Mouse (Mus musculus) liver, embryonic 13.5 days (tissue): Measurements from ENCODE around the gene Adgrg1. TPM values are rescaled to one million over a fixed set of nuclear protein-coding genes. Genes with fewer than 3 reads are reported as not detected.

Experiments
- ATAC-seq: fragments of 200-750 bp; cut with Nextera tagmentation; 2 replicates; pipeline ENCODE4 v1.8.0; 2017; ENCODE audit warnings: low read depth, mild to moderate bottlenecking, moderate number of reproducible peaks, moderate library complexity
- DNase-seq: peaks from one replicate; pipeline ENCODE4 v3.0.0; 2022
- H3K27ac ChIP-seq: fragments of 300-500 bp; sonication (generic); 2 replicates; pipeline ENCODE4 v1.5.1; 2015; ENCODE audit warnings: moderate library complexity, mild to moderate bottlenecking, inconsistent platforms
- H3K27me3 ChIP-seq: fragments of 300-500 bp; sonication (generic); 2 replicates; pipeline ENCODE4 v1.6.1; 2015; ENCODE audit warnings: mild to moderate bottlenecking, inconsistent platforms
- H3K36me3 ChIP-seq: fragments of 300-500 bp; sonication (generic); 2 replicates; pipeline ENCODE4 v1.6.1; 2015; ENCODE audit warnings: mild to moderate bottlenecking, inconsistent platforms
- H3K4me1 ChIP-seq: fragments of 300-500 bp; sonication (generic); replicated peaks from 2 replicates; pipeline ENCODE4 v1.6.1; 2015; ENCODE audit warnings: inconsistent platforms
- H3K4me2 ChIP-seq: fragments of 300-500 bp; sonication (generic); 2 replicates; pipeline ENCODE4 v1.6.1; 2015; ENCODE audit warnings: inconsistent platforms, mild to moderate bottlenecking, moderate library complexity
- H3K4me3 ChIP-seq: fragments of 300-500 bp; sonication (generic); replicated peaks from 2 replicates; pipeline ENCODE4 v1.5.1; 2015; ENCODE audit warnings: mild to moderate bottlenecking, inconsistent platforms
- H3K9ac ChIP-seq: fragments of 300-500 bp; sonication (generic); 2 replicates; pipeline ENCODE4 v1.6.1; 2015; ENCODE audit warnings: mild to moderate bottlenecking, inconsistent platforms
- H3K9me3 ChIP-seq: fragments of 300-500 bp; sonication (generic); replicated peaks from 2 replicates; pipeline ENCODE4 v1.6.1; 2016; ENCODE audit warnings: inconsistent platforms
- WGBS: fragments of 180-500 bp; shearing (Covaris S2); methylation state at CpG from one replicate; pipeline ENCODE4 v1.1.7; 2015; ENCODE audit not compliant: insufficient replicate concordance; 5-methylcytosine and 5-hydroxymethylcytosine counted together
- polyA plus RNA-seq: library from polyadenylated mRNA; unstranded; fragments of >200 nt; fragmentation: Nextera tagmentation; extraction: Ambion mirVana; gene quantifications from 2 replicates; pipeline ENCODE4 v1.2.1, GENCODE M21; 2015

The Adgrg1 gene
- polyA plus RNA-seq, 1 experiment from 2014 or later = 42.7 TPM

- no peaks in the 10 kb centered on the region for H3K36me3 ChIP-seq
- H3K27me3 ChIP-seq = no peaks in the 10 kb centered on the region
- H3K4me2 ChIP-seq = no peak overlapping the region
- 0 out of 2 replicates have a peak, but pooled peaks have one; percentile 16 for ATAC-seq
- DNase-seq = no peak
- no peak overlapping the region for H3K4me3 ChIP-seq
- 34% methylated on average over 7 of the region's 7 CpGs for WGBS
- peaks cover 36% of the 10 kb centered on the region for H3K4me1 ChIP-seq
- peak overlapping the region; percentile 79 for H3K27ac ChIP-seq
- peak overlapping the region; percentile 19; the same call in 1 of the 2 replicates for H3K9ac ChIP-seq
- H3K9me3 ChIP-seq = no peaks in the 10 kb centered on the region
Measured at GRCm38 (mm10) chr8:94953624-94954367, 20.8 kb upstream of the Adgrg1 start.

GRCm38 (mm10) chr8:94954368-94954737 is 20.2 kb upstream of the Adgrg1 start:
- H3K9ac ChIP-seq = peak overlapping the region; percentile 19; the same call in 1 of the 2 replicates

GRCm38 (mm10) chr8:94954921-94955758 is 19.4 kb upstream of the Adgrg1 start:
- peak overlapping the region; percentile 79 for H3K27ac ChIP-seq
- H3K36me3 ChIP-seq = no peaks in the 10 kb centered on the region
- H3K4me2 ChIP-seq = peak overlapping the region; percentile 36
- peaks cover 45% of the 10 kb centered on the region for H3K4me1 ChIP-seq
- WGBS = 5% methylated on average over 9 of the region's 9 CpGs
- peak overlapping the region; percentile 37; the same call in 1 of the 2 replicates for H3K9ac ChIP-seq
- ATAC-seq (peak; percentile 80), DNase-seq (peak; percentile 60)
- H3K27me3 ChIP-seq = no peaks in the 10 kb centered on the region
- H3K9me3 ChIP-seq = no peaks in the 10 kb centered on the region
- H3K4me3 ChIP-seq = no peak overlapping the region

More at GRCm38 (mm10) chr8:94954368-94954737, 20.2 kb upstream of the Adgrg1 start:
- no peaks in the 10 kb centered on the region for H3K27me3 ChIP-seq
- no peaks in the 10 kb centered on the region for H3K36me3 ChIP-seq
- H3K27ac ChIP-seq = peak overlapping the region; percentile 79
- no peak for DNase-seq
- H3K4me3 ChIP-seq = no peak overlapping the region
- WGBS = 62% methylated on average over 7 of the region's 7 CpGs
- peaks cover 40% of the 10 kb centered on the region for H3K4me1 ChIP-seq
- no peak for ATAC-seq
- no peaks in the 10 kb centered on the region for H3K9me3 ChIP-seq
- no peak overlapping the region; the same call in 1 of the 2 replicates for H3K4me2 ChIP-seq

GRCm38 (mm10) chr8:94956078-94956574 is 18.4 kb upstream of the Adgrg1 start:
- H3K36me3 ChIP-seq = no peaks in the 10 kb centered on the region
- DNase-seq (no peak), ATAC-seq (peak; percentile 39)
- H3K9me3 ChIP-seq = no peaks in the 10 kb centered on the region
- peak overlapping the region; percentile 71 for H3K27ac ChIP-seq
- no peak overlapping the region for H3K4me3 ChIP-seq
- H3K27me3 ChIP-seq = no peaks in the 10 kb centered on the region
- no peak overlapping the region for H3K9ac ChIP-seq
- peaks cover 51% of the 10 kb centered on the region for H3K4me1 ChIP-seq
- 56% methylated on average over 1 of the region's 1 CpGs for WGBS
- H3K4me2 ChIP-seq = no peak overlapping the region

- H3K4me1 ChIP-seq = peaks cover 75% of the 10 kb centered on the region
- peak overlapping the region; percentile 99 for H3K27ac ChIP-seq
- no peak overlapping the region for H3K4me3 ChIP-seq
- ATAC-seq = no peak
- H3K4me2 ChIP-seq = no peak overlapping the region
- no peaks in the 10 kb centered on the region for H3K27me3 ChIP-seq
- no peaks in the 10 kb centered on the region for H3K9me3 ChIP-seq
- DNase-seq = no peak
- 88% methylated on average over 1 of the region's 1 CpGs for WGBS
- H3K36me3 ChIP-seq = no peaks in the 10 kb centered on the region
- no peak overlapping the region; the same call in 1 of the 2 replicates for H3K9ac ChIP-seq
Measured at GRCm38 (mm10) chr8:94962201-94962600, 12.3 kb upstream of the Adgrg1 start.

GRCm38 (mm10) chr8:94964828-94965227 is 9.7 kb upstream of the Adgrg1 start:
- H3K4me1 ChIP-seq = peaks cover 94% of the 10 kb centered on the region
- peak; percentile 93 for DNase-seq
- peak; percentile 93 for ATAC-seq
- H3K27ac ChIP-seq = peak overlapping the region; percentile 99
- H3K9me3 ChIP-seq = no peaks in the 10 kb centered on the region
- peak overlapping the region; percentile 21 for H3K4me3 ChIP-seq
- H3K9ac ChIP-seq = peak overlapping the region; percentile 58
- H3K27me3 ChIP-seq = no peaks in the 10 kb centered on the region
- H3K4me2 ChIP-seq = peak overlapping the region; percentile 54
- H3K36me3 ChIP-seq = no peaks in the 10 kb centered on the region
- 2% methylated on average over 10 of the region's 10 CpGs for WGBS

GRCm38 (mm10) chr8:94966578-94966977 is 8.0 kb upstream of the Adgrg1 start:
- 0 out of 2 replicates have a peak overlapping the region, but pooled peaks have one; percentile 4 for H3K9ac ChIP-seq
- H3K27me3 ChIP-seq = no peaks in the 10 kb centered on the region
- H3K27ac ChIP-seq = peak overlapping the region; percentile 99
- no peak for ATAC-seq
- H3K4me3 ChIP-seq = no peak overlapping the region
- H3K9me3 ChIP-seq = no peaks in the 10 kb centered on the region
- peak; percentile 63 for DNase-seq
- peaks cover 93% of the 10 kb centered on the region for H3K4me1 ChIP-seq
- H3K36me3 ChIP-seq = no peaks in the 10 kb centered on the region
- 6% methylated on average over 7 of the region's 7 CpGs for WGBS
- H3K4me2 ChIP-seq = no peak overlapping the region

- H3K4me2 ChIP-seq = no peak overlapping the region
- H3K9me3 ChIP-seq = no peaks in the 10 kb centered on the region
- 28% methylated on average over 4 of the region's 4 CpGs for WGBS
- H3K27me3 ChIP-seq = no peaks in the 10 kb centered on the region
- H3K9ac ChIP-seq = peak overlapping the region; percentile 4; the same call in 1 of the 2 replicates
- H3K36me3 ChIP-seq = no peaks in the 10 kb centered on the region
- H3K4me3 ChIP-seq = no peak overlapping the region
- peaks cover 88% of the 10 kb centered on the region for H3K4me1 ChIP-seq
- no peak for DNase-seq
- H3K27ac ChIP-seq = peak overlapping the region; percentile 99
- no peak for ATAC-seq
Measured at GRCm38 (mm10) chr8:94967071-94967470, 7.5 kb upstream of the Adgrg1 start.

GRCm38 (mm10) chr8:94967554-94967953 is 7.0 kb upstream of the Adgrg1 start:
- no peaks in the 10 kb centered on the region for H3K36me3 ChIP-seq
- no peaks in the 10 kb centered on the region for H3K9me3 ChIP-seq
- H3K27ac ChIP-seq = peak overlapping the region; percentile 99
- no peaks in the 10 kb centered on the region for H3K27me3 ChIP-seq
- ATAC-seq (no peak), DNase-seq (no peak)
- H3K4me3 ChIP-seq = no peak overlapping the region
- WGBS = 37% methylated on average over 3 of the region's 3 CpGs
- H3K9ac ChIP-seq = peak overlapping the region; percentile 4; the same call in 1 of the 2 replicates
- H3K4me1 ChIP-seq = peaks cover 83% of the 10 kb centered on the region
- H3K4me2 ChIP-seq = no peak overlapping the region

- Histone ChIP-seq H3K4me2 (no peak overlapping the region), H3K9ac (no peak overlapping the region), H3K4me1 (peaks cover 80% of the 10 kb centered on the region), H3K27ac (no peak overlapping the region; the same call in 1 of the 2 replicates), H3K4me3 (no peak overlapping the region), H3K9me3 (no peaks in the 10 kb centered on the region), H3K36me3 (no peaks in the 10 kb centered on the region), H3K27me3 (peaks cover 8% of the 10 kb centered on the region; the same call in 1 of the 2 replicates)
- 52% methylated on average over 9 of the region's 9 CpGs for WGBS
- ATAC-seq (no peak), DNase-seq (no peak)
Measured at GRCm38 (mm10) chr8:94973270-94973669, 1.3 kb upstream of the Adgrg1 start.

- H3K4me3 ChIP-seq = no peak overlapping the region
- no peak overlapping the region; the same call in 1 of the 2 replicates for H3K9ac ChIP-seq
- no peaks in the 10 kb centered on the region for H3K36me3 ChIP-seq
- no peaks in the 10 kb centered on the region for H3K9me3 ChIP-seq
- peaks cover 80% of the 10 kb centered on the region for H3K4me1 ChIP-seq
- peak overlapping the region; percentile 39; the same call in 1 of the 2 replicates for H3K27ac ChIP-seq
- peaks cover 8% of the 10 kb centered on the region; the same call in 1 of the 2 replicates for H3K27me3 ChIP-seq
- ATAC-seq = peak; percentile 1; the same call in 1 of the 2 replicates
- DNase-seq = no peak
- 62% methylated on average over 9 of the region's 9 CpGs for WGBS
- H3K4me2 ChIP-seq = no peak overlapping the region
Measured at GRCm38 (mm10) chr8:94973786-94974185, 765 bp upstream of the Adgrg1 start.
